Mouse (Mus musculus): ENCODE results near the gene Gpr107.

The Gpr107 gene

DNA sequence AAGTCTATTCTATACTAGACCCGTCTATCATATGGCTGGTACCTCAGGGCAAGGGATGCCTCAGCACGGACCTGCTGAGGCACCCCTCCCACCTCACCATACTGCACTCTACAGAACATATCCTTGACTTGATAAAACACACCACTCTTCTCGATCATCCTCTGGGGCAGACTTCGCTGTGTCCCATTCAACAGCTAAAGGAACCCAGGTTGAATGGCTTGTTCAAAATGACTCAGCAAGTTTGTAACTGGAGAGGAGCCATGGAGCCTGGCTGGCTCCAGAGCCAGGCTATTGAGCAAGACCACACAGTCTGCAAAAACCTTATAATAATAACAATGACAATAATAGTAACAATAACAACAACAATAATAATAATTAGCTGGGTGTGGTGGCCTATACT is 24.2 kb upstream of the Gpr107 start:
- DNase-seq = no peak

DNA sequence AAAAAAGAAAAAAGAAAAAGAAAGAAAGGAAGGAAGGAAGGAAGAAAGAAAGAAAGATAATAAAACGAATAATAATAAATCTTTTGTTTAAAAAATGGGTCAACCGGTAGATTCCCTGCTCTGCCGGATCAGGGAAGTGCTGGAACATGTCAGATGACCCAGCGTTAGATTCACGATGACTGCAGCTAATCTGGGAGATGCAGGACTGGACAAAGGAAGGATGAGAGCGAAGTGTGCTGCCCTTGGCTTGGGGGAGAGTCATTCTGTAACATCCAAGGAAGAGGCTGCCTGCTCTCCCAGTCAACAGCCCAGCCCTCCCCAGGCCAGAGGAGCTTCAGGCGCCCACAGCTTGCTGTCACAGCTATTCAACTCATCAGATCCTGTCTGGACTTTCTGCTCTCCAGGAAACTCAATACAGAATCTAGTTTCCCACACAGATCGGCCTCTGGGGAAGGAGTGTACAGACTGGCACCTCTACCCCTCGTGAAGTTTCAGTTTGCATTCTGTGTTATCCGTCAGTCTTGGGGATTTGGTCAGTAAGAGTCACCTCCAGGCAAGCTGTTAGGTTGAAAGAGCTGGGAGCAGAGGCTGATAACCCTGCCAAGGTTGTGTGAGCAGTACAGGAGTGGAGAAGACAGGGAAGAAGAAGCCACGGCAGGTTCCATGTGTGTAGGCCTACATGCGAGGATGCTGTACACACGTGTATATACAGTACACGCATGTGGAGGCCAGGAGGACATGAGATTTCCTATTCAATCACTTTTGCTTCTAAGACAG is 22.2 kb upstream of the Gpr107 start:
- no peak for DNase-seq

DNA sequence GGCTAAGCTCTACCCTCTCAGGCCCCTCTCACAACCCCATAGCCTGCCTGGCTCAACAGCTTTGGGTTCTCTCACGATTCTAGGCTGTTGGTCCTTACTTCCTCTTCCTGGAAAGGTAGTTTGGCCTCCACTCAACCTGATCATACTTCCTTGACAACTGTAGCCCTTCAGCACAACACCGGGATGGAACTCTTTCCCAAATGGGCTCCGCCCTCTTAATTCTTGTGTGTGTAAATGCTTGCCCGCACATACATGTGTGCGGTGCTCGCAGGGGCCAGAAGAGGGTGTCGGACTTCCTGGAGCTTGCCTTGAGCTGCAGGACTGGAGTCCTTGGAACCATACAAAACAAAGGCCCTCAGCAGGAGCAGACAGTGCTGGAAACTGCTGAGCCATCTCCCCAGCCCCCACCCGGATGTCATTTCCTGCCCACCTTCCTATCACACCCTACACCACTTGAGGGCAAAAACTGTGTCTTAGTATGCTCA is 21.3 kb upstream of the Gpr107 start:
- no peak for DNase-seq

DNA sequence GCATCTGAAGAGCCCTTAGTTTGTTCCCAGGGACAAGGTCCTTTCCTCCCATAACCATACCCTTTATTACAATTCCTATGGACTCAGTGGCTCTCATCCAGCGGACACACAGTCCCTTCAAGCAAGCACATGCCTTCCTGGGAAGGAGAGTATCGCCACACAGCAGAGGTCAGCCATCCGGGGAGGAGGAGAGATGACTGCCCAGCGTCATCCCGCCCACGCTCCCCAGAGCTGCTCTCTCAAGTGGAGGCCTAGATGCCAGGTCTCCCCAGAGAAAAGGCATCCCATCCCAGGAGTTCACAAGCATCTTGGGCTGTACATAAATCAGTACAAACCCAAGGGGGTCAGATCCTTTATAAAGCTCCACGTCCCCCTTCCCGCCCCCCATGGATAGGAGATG is 19.4 kb upstream of the Gpr107 start:
- peak; percentile 69 for DNase-seq

DNA sequence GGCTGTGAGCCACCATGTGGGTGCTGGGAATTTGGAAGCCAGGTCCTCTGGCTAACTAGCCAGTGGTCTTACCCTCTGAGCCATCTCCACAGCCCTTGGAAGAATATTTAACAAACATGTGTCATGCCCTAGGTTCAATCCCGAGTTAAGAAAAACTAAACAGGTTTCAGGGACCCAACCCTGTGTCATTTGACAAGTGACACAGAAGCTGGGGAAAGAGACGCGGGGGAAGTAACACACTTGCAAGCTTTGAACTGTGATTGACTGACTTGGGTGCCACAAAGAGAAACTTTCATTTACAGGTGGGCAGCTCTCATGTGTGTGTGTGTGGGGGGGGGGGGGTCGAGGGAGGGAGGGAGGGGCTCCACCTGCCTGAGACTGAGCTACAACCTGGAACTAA is 18.1 kb upstream of the Gpr107 start:
- DNase-seq = no peak

DNA sequence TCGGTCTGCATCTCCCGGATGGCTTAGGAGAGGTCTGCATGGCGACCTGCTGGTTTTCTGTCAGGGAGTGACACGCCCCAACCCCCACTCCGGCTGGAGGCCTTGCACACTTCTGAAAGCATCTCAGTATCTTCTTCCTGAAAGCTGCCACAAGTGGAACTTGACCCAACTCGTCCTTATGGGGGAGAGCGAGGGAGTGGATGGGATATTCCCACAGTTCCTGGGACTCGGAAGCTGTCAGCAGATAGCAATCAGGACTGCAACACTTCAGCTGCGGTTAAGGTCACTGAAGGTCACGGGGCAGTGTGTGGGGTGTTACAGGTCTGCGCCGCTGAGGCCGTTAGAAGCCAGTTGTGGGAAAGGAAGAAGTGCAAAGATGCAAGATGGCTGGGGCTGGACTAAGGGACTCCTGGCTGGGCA is 16.6 kb upstream of the Gpr107 start:
- DNase-seq = no peak

DNA sequence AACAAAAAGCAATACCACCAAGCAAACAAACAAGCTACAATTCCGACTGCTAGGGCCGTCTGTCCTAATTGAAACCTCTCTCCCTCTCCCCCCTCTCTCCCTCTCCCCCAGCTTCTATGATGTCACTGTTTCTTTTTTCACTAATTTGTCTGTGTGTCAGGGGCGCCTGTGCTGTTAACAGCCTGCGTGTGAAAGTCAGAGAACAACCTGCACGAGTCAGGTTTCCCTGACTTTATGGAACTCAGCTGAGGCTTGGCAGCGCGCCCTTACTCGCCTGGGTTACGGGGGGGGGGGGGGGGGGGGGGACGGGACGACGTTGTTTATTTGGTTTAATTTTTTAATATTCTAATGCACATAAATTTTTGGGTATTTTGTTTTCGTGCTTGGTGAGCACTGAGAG is 15.8 kb upstream of the Gpr107 start:
- DNase-seq = no peak

DNA sequence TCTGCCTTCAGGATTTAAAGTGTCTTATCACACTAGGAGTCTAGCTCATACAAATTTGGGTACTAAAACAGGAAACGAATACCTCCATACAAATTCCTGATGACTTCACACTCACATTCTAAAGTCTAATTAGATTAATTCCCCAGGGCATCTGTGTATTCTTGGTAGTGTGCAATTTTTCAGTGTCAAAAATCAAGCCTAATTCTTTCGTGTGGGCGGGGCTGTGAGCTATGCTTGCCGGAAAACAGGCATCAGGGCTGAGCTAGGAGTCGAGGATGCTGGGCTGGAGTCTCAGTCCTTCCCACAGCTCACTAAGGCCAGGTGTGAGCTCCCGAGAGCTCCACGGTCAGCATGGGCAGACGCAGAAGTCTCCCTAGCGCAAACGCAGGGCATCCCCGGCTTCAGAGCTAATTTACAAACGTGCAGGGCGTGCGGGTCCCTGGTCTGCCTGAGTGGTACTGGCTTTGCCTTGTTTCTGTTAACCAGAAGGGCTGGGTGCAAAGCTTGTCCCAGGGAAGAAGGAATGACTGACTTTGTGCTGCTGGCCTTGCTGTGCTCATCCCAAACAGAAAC is 15.0 kb upstream of the Gpr107 start:
- no peak for DNase-seq

DNA sequence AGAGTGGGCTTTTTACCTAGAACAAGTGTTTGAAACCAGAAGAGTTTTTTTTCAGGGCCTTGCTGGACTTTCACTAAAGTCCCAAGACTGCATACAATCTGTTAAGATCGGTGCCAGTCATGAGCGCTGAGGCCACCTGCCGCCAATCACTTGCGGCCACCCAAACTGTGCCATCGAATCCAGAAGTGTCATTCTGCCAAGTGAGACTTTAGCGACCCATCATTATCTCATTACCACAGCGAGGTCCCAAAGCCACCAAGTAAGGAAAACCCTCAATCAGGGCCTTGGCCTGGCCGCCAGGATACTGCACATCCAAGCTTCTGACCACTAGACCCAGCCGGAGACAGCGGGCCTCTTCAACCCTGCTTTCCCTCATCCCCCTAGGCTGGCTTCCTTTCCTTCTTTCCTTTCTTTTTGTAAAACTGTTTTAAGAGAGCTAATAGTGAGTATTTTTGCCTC is 12.9 kb upstream of the Gpr107 start:
- peak; percentile 54 for DNase-seq

DNA sequence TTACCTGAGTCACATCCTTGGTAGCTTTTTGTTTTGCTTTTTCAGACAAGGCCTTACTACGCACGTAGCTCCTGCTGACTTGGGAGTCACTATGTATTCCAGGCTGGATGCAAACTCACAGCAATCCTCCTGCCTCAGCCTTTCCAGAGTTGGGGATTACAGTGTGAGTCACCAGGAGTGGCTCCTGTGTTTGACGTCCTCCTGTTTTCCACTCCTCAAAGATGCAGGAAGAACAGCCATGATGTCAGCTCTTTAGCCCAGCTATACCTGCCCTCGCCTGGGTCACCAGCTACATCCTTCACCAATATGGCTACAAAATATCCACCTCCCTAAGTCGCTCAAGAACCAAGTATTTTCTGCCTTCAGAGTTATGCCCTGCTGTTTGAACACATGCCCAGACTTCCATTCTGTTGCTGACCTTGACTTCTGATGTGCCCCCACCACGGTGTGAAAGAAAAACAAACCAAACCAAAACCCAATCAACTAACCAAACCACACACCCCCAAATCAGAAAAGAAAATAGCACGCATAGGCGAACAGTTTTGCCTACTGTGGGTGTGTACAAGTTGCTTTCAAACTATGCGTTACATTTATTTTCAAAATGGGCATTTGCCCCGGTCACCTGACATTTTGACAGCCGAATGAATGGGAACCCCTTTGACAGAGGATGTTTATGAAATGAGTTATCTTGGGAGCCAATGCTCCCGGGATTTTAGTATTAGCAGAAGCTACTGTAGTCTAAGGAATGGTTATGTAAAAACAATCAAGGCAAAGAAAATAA is 11.9 kb upstream of the Gpr107 start:
- DNase-seq = peak; percentile 48

DNA sequence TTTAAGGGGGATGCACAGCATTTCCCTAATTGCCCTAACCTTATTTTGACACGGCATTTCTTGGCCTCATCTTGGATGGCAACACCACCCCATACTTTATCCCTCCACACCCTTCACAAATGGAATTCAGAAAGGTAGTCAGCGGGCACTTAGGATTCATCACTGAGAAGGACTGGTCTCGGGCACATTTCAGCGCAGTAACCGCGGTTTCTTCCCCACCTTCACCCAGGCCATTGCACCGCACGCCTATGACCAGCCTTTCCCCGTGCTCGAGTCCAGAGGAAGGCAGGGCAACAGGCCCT is 11.4 kb upstream of the Gpr107 start:
- DNase-seq = no peak

DNA sequence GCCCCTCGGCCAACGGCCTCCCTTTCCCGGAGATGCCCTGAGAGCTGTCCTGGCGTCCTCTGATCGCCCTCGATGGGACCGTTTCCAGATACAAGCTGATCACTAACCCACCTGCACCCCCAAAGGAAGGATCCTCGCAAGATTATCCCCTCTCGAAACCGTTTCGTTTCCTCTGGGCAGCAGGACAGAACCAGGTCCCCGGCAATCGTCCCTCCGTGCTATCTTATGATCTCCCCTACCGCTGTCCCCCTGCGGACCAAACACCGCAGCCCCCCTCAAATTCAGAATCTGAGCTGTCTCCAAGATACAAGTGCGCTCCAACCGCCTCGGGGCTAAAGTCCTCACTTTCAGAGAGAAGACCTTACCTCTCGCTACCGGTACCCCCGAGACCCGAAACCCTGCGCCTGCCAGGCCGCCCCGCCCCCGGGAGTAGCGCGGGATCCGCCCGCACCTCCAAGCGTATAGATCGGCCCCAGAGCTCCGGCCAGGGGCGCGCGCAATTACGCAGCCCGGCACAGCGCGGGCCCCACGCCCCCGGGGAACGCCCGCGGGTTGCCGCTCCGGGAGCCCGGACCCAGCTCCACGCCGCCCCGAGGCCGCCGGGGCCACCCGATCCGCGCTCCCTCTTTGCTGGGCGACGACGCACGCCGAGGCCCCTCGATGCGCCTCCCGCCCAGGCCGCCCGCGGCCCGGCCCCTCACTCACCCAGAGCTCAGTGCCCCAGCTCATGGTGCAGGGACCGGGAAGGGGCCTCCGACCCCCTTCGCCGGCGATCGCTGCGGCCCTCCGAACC is 10.8 kb upstream of the Gpr107 start:
- DNase-seq = peak; percentile 70

DNA sequence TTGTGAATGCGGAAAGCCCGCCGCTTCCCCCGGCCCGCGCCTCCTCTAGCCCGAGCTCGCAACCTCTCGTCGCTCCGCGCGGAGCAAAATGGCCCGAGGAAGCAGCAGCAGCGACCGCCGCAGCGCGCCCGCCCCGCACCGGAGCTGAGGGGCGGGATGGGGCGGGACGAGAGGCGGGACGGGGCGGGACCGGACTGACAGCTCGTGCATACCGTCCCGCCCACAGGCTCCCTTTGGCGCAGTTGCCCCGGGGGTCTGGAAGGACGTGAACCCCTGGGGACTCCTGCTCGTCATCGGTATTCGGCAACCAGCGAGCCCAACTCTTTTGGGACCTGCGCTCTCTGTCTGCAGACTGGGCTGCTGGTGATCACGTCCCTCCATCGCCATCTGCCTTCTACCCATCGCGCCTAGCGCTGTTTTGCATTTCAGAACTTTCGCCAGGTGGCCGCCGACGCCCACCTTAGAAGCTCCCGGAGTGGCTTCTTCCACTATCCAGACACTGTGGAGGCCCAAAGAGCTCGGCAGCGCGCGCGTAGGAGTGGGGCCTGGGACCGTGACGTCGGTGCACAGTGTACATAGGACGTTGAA is 10.2 kb upstream of the Gpr107 start, which contains the start of gene Fnbp1:
Gene Fnbp1, minus strand, starts transcription at position 142 of the 588 bp plus-strand sequence.
- DNase-seq = peak; percentile 86

DNA sequence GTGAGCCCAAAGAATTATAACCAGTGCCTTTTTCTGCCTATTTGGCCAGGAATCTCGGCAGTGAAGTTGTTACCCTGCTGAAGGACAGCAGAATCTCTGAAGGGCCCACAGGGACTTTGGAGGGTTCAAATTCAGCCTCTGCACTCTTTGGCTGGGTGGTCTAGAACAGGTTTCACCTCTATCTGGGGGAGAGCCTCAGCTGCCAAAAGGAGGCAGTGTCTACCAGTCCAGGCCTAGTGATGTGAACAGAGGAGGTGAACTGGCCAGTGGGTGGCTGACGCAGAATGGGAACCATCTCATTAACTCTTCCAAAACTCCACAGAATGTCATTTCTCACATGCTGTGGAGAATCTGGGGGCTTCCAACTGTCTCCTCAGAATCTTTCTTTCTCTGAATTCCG is 9.6 kb upstream of the Gpr107 start:
- DNase-seq = peak; percentile 54

DNA sequence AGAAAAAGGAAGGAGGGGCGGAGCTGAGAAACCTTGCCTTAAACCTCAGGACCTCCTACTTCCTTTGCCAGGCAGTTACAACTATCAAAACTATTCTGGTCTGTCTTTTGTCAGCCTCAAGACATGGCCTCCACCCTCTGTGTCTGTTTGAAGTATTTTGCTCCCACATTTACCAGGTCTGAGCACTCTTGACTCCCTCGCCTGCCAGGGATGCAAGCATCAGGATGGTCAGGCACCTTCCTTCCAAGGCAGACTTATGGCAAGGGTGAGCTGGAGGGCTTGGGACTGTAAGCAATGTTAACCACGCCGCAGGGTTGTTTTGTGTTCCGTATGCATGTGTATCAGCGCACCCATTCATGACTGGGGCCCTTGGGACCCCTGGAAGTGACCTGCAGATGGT is 8.8 kb upstream of the Gpr107 start:
- no peak for DNase-seq

DNA sequence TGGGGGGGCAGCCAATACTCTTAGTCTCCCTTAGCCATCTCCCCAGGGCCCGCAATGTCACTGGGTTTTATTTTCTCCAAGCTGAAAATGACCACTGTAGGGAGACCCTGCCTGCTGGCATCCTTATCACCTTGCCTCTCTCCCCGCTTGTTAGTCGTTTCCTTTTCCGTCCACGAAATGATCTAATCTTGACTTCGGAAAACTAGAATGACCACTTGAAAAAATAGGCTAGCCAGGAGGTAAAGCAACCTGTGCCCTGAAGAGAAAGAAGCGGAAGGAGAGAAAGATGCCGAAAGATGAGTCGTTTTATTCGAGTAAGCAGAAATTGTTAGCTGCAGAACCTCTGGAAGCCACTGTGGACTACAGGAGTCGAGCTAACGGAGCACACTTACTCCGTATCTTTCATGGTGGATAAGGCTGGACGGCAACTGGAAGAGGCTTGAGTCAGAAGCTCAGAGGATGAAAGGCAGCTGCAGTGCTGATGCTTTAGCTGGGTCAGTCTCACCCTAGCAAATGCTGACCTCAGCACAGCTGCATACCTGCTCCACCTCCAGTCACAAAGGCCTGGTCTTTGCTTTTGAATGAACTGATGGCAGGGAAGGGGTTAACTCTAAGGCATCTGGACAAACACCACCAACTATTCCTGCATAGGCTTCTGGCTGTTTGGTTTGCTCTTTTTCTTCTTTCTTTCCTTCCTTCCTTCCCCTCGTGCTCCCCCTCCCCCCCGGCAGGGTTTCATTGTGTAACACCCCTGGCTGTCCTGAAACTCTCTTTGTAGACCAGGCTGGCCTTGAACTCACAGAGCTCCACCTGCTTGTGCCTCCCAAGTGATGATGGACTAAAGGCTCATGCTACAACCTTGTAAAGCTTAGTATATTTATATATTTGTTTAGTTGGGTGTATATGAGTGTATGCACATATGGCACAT is 8.1 kb upstream of the Gpr107 start:
- DNase-seq = no peak

DNA sequence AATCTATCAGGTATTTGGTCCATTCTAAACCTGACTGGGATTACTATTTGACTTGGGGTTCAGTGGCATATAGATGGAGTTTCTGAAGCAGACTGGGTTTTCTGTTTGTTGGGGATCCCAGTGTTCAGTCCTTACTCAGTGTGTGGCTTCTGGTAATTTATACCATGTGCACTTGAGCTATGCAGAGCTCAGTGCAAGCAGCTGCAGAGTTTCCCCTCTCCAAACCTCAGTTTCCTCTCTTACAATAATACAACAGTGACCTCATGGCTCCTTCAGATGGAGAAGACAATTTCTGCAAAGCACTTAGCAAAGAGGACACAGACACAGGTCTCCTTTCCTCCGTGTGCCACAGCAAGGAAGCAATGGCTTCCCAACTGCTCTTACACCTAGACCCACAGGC is 7.2 kb upstream of the Gpr107 start:
- DNase-seq = no peak

DNA sequence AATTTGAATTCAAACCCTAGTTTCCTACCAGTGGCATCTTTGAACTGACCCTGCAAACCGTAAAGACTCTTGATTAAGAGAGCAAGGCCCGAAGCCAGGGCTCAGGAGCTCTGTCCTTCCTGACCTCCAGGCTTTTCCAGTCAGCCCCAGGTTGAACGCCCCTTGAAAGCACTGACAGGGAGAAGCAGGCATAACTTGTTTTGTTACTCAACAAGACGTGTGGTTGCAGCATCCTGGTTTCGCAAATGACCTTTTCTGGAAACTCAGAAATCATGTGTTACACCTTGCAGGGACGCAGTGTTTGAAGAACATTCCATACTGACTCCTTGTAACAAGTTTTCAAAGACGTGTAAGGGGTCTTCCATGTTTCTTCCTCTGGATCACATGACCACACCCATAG is 5.1 kb upstream of the Gpr107 start:
- DNase-seq = no peak

DNA sequence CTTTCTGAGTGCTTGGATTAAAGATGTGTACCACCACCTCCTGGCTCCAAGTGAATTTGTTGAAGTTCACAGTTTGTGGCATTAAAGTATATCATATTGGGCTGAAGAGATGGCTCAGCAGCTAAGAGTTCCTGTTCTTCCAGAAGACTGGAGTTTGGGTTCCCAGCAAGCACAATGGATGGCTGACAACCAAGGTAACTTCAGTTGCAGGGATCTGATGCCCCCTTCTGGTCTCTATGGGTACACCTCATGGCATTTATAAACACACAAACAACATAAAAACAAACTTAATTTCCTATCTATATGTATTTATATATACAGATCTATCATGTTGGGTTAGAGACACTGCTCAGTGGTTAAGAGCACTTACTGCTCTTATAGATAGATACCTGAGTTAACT is 1.4 kb upstream of the Gpr107 start:
- peak; percentile 51 for DNase-seq

DNA sequence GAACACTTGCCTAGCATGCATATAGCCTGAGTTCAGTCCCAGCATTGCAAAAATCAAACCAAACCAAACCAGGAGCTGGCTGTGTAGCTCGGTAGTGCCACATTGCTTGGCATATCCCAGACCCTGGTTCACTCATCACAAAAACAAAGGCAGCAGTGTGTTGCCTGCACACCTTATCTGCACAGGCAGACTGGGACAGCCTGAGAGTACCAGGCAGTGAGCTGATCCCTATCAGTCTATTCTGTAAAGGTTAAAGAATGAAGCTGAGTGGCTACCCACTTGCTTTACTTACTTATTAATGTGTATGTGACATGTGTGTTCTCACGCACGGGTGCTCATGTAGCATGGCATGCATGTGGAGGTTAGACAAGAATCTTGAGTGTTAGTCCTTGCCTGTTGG is 4.7 kb downstream of the Gpr107 start:
- no peak for DNase-seq

DNA sequence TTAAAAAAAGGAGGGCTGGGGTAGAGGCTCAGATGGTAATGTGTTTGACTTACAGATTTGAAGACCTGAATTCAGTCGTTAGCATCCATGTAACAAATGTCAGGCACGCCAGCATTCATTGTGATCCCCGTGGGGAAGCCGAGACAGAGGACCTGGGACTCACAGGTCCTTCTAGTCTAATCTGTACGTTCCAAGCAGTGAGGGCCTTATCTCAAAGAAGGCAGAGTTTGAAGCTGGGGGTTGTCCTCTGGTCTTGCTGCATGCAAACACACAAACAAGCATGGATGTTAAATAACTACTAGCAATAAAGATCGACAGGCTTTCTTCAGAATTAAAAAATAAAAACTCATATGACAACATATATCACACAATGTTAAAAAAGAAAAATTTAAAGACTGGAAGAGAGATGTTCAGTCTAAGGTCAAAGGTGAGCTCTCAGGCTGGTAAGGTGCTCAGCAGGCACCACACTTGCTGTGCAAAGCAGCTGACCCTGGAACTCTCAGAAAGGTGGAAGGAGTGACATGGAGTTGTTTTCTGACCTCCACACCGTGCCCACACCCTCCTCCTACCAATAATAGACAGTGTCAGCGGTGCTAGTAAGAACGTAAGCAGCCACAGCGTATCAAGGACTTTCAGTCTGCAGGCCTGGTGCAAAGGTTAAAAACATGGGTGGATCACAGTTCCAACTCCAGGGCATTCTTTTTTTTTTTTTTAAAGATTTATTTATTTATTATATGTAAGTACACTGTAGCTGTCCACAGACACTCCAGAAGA is 8.2 kb downstream of the Gpr107 start:
- DNase-seq = no peak
